Mouse (Mus musculus) MEL (cell line): ENCODE measurements around the gene Lrrc23.

Experiments used
- CTCF ChIP-seq, 3 experiments: IDR thresholded peaks in 2 of 3; conservative IDR thresholded peaks in 1 of 3; 2 replicates each; pipeline ENCODE4 v1.5.1; 2011 to 2012; ENCODE audit warnings: low read length in 3 of 3, low read depth in 2 of 3, mild to moderate bottlenecking in 2 of 3, improper control_type of control experiment in 1 of 3, inconsistent platforms in 1 of 3, mixed read lengths in 1 of 3, moderate library complexity in 1 of 3; ENCODE audit not compliant: control insufficient read depth in 1 of 3, insufficient read depth in 1 of 3, poor library complexity in 1 of 3, severe bottlenecking in 1 of 3
- HCFC1 ChIP-seq: IDR thresholded peaks from 2 replicates; pipeline ENCODE4 v1.6.1; 2012; ENCODE audit warnings: low read depth, mild to moderate bottlenecking, inconsistent platforms, low read length, improper control_type of control experiment, moderate library complexity
- MAFK ChIP-seq: IDR thresholded peaks from 2 replicates; pipeline ENCODE4 v1.6.1; 2011; ENCODE audit warnings: low read depth, mild to moderate bottlenecking, low read length, improper control_type of control experiment, borderline replicate concordance
- MAX ChIP-seq: IDR thresholded peaks from 2 replicates; pipeline ENCODE4 v1.6.1; 2011; ENCODE audit warnings: low read length, improper control_type of control experiment
- NELFE ChIP-seq: IDR thresholded peaks from 2 replicates; pipeline ENCODE4 v1.6.1; 2011; ENCODE audit warnings: low read depth, low read length, improper control_type of control experiment
- SIN3A ChIP-seq: IDR thresholded peaks from 2 replicates; pipeline ENCODE4 v1.6.1; 2012; ENCODE audit warnings: low read length, improper control_type of control experiment, inconsistent platforms
- SMC3 ChIP-seq: IDR thresholded peaks from 2 replicates; pipeline ENCODE4 v1.6.1; 2011; ENCODE audit warnings: low read depth, low read length, improper control_type of control experiment
- TAL1 ChIP-seq: IDR thresholded peaks from 2 replicates; pipeline ENCODE4 v1.6.1; 2012; ENCODE audit warnings: mild to moderate bottlenecking, inconsistent platforms, low read length, moderate library complexity, mixed read lengths
- USF2 ChIP-seq, 2 experiments: IDR thresholded peaks; 2 replicates each; pipeline ENCODE4 v1.6.1; 2011 to 2012; ENCODE audit warnings: improper control_type of control experiment in 2 of 2, low read length in 2 of 2, borderline replicate concordance in 1 of 2, inconsistent platforms in 1 of 2, low read depth in 1 of 2, mild to moderate bottlenecking in 1 of 2; ENCODE audit not compliant: insufficient read depth in 1 of 2

DNA sequence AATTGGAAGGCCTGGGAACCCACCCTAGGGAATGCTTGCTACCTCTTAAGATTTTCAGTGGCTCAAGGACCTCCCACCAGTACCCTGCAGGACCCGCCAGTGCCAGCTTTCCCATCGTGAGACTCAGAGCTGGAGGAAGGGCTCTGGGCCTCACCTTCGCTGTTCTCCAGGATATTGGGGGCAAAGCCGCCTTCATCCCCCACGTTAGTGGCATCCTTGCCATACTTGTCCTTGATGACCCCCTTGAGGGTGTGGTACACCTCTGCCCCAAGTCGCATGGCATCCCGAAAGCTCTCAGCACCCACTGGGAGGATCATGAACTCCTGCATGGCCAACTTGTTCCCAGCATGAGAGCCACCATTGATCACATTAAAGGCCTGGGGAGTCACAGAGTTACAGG is 13.6 kb downstream of the Lrrc23 start:
- TF ChIP-seq USF2 (IDR thresholded peaks at IDR 0.05; ENCODE audit: borderline replicate concordance in 1 of 2, insufficient read depth in 1 of 2, low read depth in 1 of 2, low read length in 2 of 2) (no peak), HCFC1 (no peak), CTCF (IDR thresholded peaks at IDR 0.05 in 2 of 3, conservative IDR thresholded peaks at IDR 0.05 in 1 of 3; ENCODE audit: control insufficient read depth in 1 of 3, insufficient read depth in 1 of 3, low read depth in 2 of 3, low read length in 3 of 3, poor library complexity in 1 of 3, severe bottlenecking in 1 of 3) (no peak), NELFE (no peak), SIN3A (no peak), SMC3 (no peak), TAL1 (no peak), MAFK (no peak), MAX (no peak)
